Mouse (Mus musculus) myocyte (in vitro differentiated cells): ENCODE data around the gene Ndufaf4. TPM values are rescaled to one million over a fixed set of nuclear protein-coding genes. Genes with fewer than 3 reads are reported as not detected.

Experiments used
- H3K27me3 ChIP-seq: one replicate; pipeline ENCODE4 v1.6.1; 2011; ENCODE audit not compliant: control insufficient read depth, insufficient read depth, insufficient read length
- H3K36me3 ChIP-seq: one replicate; pipeline ENCODE4 v1.6.1; 2011; ENCODE audit not compliant: control insufficient read depth, insufficient read depth
- H3K4me2 ChIP-seq: one replicate; pipeline ENCODE4 v1.6.1; 2011; ENCODE audit warnings: low read depth, control low read depth
- H3K4me3 ChIP-seq: one replicate; pipeline ENCODE4 v1.5.1; 2011; ENCODE audit warnings: mild to moderate bottlenecking, control low read depth, moderate library complexity
- H3K79me2 ChIP-seq: one replicate; pipeline ENCODE4 v1.6.1; 2011; ENCODE audit not compliant: control insufficient read depth, insufficient read depth
- H3ac ChIP-seq: one replicate; pipeline ENCODE4 v1.6.1; 2011; ENCODE audit not compliant: control insufficient read depth, insufficient read length
- CEBPB ChIP-seq: IDR thresholded peaks from 2 replicates; pipeline ENCODE4 v1.6.1; 2011; ENCODE audit warnings: mild to moderate bottlenecking, moderate library complexity; ENCODE audit not compliant: poor library complexity, insufficient read depth, severe bottlenecking
- E2F4 ChIP-seq: IDR thresholded peaks from one replicate; pipeline ENCODE4 v1.6.1; 2011; ENCODE audit warnings: mild to moderate bottlenecking, control low read depth, moderate library complexity; ENCODE audit not compliant: insufficient read depth
- MAX ChIP-seq: IDR thresholded peaks from one replicate; pipeline ENCODE4 v1.6.1; 2011; ENCODE audit warnings: low read depth, mild to moderate bottlenecking, control low read depth
- MYOD1 ChIP-seq, 3 experiments: IDR thresholded peaks; one replicate each; pipeline ENCODE4 v1.6.1; 2011; ENCODE audit warnings: control low read depth in 2 of 3, low read depth in 2 of 3, mild to moderate bottlenecking in 2 of 3, moderate library complexity in 1 of 3; ENCODE audit not compliant: insufficient read length in 2 of 3, control insufficient read depth in 1 of 3
- MYOG ChIP-seq, 3 experiments: IDR thresholded peaks; one replicate each; pipeline ENCODE4 v1.6.1; 2011; ENCODE audit warnings: control low read depth in 2 of 3, low read depth in 2 of 3, mild to moderate bottlenecking in 2 of 3; ENCODE audit not compliant: insufficient read length in 2 of 3, control insufficient read depth in 1 of 3, insufficient read depth in 1 of 3
- POLR2A ChIP-seq: IDR thresholded peaks from one replicate; pipeline ENCODE4 v1.6.1; 2011; ENCODE audit warnings: low read depth, mild to moderate bottlenecking, control low read depth, moderate library complexity; ENCODE audit not compliant: insufficient read length
- POLR2AphosphoS2 ChIP-seq: IDR thresholded peaks from one replicate; pipeline ENCODE4 v1.6.1; 2011; ENCODE audit warnings: low read depth, control low read depth; ENCODE audit not compliant: insufficient read length
- REST ChIP-seq: IDR thresholded peaks from one replicate; pipeline ENCODE4 v1.6.1; 2011; ENCODE audit warnings: mild to moderate bottlenecking, control low read depth, moderate library complexity; ENCODE audit not compliant: insufficient read depth, insufficient read length
- SRF ChIP-seq: IDR thresholded peaks from one replicate; pipeline ENCODE4 v1.6.1; 2011; ENCODE audit warnings: low read depth; ENCODE audit not compliant: control insufficient read depth, insufficient read length
- TCF12 ChIP-seq: IDR thresholded peaks from one replicate; pipeline ENCODE4 v1.6.1; 2011; ENCODE audit warnings: mild to moderate bottlenecking, control low read depth; ENCODE audit not compliant: poor library complexity, insufficient read depth, severe bottlenecking
- TCF3 ChIP-seq: IDR thresholded peaks from one replicate; pipeline ENCODE4 v1.6.1; 2011; ENCODE audit warnings: low read depth, control low read depth; ENCODE audit not compliant: insufficient read length
- USF1 ChIP-seq: IDR thresholded peaks from one replicate; pipeline ENCODE4 v1.6.1; 2011; ENCODE audit warnings: low read depth, mild to moderate bottlenecking, control low read depth, moderate library complexity
- polyA plus RNA-seq: library from polyadenylated mRNA; unstranded; fragments of >200 nt; fragmentation: generic; extraction: Trizol; gene quantifications from one replicate; pipeline ENCODE4 v1.2.1, GENCODE M21; 2012; ENCODE audit warnings: missing spikeins

Ndufaf4 gene
- polyA plus RNA-seq, 1 experiment: 13.1 TPM

GRCm38 (mm10) chr4:24894625-24895024, 3.3 kb upstream of the Ndufaf4 start:
- Histone ChIP-seq H3K4me2 (no peak overlapping the region), H3K36me3 (no peaks in the 10 kb centered on the region), H3K79me2 (peaks cover 14% of the 10 kb centered on the region), H3ac (no peak overlapping the region), H3K27me3 (no peaks in the 10 kb centered on the region), H3K4me3 (no peak overlapping the region)
- TF ChIP-seq MAX: no peak
- TF ChIP-seq POLR2A: no peak
- no peak for TF ChIP-seq POLR2AphosphoS2
- no peak for TF ChIP-seq TCF12
- TF ChIP-seq USF1: no peak
- no peak for TF ChIP-seq REST

GRCm38 (mm10) chr4:24896829-24897228, 1.1 kb upstream of the Ndufaf4 start:
- TF ChIP-seq REST (no peak), MYOG (IDR thresholded peaks at IDR 0.05; ENCODE audit: control insufficient read depth in 1 of 3, insufficient read depth in 1 of 3, insufficient read length in 2 of 3, low read depth in 2 of 3) (no peak), SRF (no peak), TCF3 (no peak), USF1 (no peak), TCF12 (no peak), MAX (no peak), CEBPB (no peak), POLR2AphosphoS2 (no peak), POLR2A (no peak)
- Histone ChIP-seq H3K79me2 (peaks cover 18% of the 10 kb centered on the region), H3K4me2 (peak overlapping the region; percentile 97), H3K4me3 (peak overlapping the region; percentile 82), H3ac (no peak overlapping the region), H3K36me3 (peaks cover 11% of the 10 kb centered on the region), H3K27me3 (no peaks in the 10 kb centered on the region)

GRCm38 (mm10) chr4:24897351-24897750, 532 bp upstream of the Ndufaf4 start:
- peaks cover 16% of the 10 kb centered on the region for H3K36me3 ChIP-seq
- no peaks in the 10 kb centered on the region for H3K27me3 ChIP-seq
- TF ChIP-seq E2F4: no peak
- no peak for TF ChIP-seq REST
- no peak for TF ChIP-seq POLR2A
- TF ChIP-seq TCF3: no peak
- TF ChIP-seq CEBPB: no peak
- TF ChIP-seq MYOG (IDR thresholded peaks at IDR 0.05; ENCODE audit: control insufficient read depth in 1 of 3, insufficient read depth in 1 of 3, insufficient read length in 2 of 3, low read depth in 2 of 3): no peak
- no peak for TF ChIP-seq USF1
- TF ChIP-seq POLR2AphosphoS2: no peak
- no peak for TF ChIP-seq TCF12
- H3K79me2 ChIP-seq: peaks cover 18% of the 10 kb centered on the region
- peak overlapping the region; percentile 82 for H3K4me3 ChIP-seq
- no peak overlapping the region for H3ac ChIP-seq
- peak overlapping the region; percentile 97 for H3K4me2 ChIP-seq

DNA sequence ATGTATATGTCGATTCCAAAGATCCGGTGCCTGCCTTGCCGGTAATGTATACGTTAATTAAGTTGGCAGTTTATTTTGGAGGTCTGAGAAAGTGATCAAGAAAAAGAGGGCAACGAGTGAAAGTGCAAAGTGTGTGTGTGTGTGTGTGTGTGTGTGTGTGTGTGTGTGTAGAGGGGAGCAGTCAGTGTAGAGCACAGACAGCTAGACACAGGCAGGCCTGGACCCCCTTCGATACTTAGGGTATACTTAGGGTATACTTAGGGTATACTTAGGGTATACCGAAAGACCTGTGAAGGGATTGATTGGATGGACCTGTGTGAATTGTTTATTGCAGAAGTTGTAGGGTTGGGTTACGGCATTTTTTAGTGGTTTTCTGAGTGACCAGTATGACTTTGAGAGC, 753 bp downstream of the Ndufaf4 start:
- peak overlapping the region; percentile 54 for H3ac ChIP-seq
- peak overlapping the region; percentile 82 for H3K4me3 ChIP-seq
- H3K36me3 ChIP-seq: peaks cover 24% of the 10 kb centered on the region

GRCm38 (mm10) chr4:24899146-24899545, 1.3 kb downstream of the Ndufaf4 start:
- H3K27me3 ChIP-seq: no peaks in the 10 kb centered on the region
- H3K4me2 ChIP-seq: peak overlapping the region; percentile 86
- H3K36me3 ChIP-seq: peaks cover 29% of the 10 kb centered on the region
- peak overlapping the region; percentile 54 for H3ac ChIP-seq
- TF ChIP-seq SRF (no peak), POLR2A (no peak), POLR2AphosphoS2 (no peak), MYOD1 (IDR thresholded peaks at IDR 0.05; ENCODE audit: control insufficient read depth in 1 of 3, insufficient read length in 2 of 3, low read depth in 2 of 3) (no peak), REST (no peak), E2F4 (no peak), CEBPB (no peak), MAX (no peak), TCF3 (no peak), MYOG (IDR thresholded peaks at IDR 0.05; ENCODE audit: control insufficient read depth in 1 of 3, insufficient read depth in 1 of 3, insufficient read length in 2 of 3, low read depth in 2 of 3) (no peak), USF1 (no peak), TCF12 (no peak)
- peak overlapping the region; percentile 82 for H3K4me3 ChIP-seq
- peaks cover 18% of the 10 kb centered on the region for H3K79me2 ChIP-seq

More for the DNA sequence above, 753 bp downstream of the Ndufaf4 start:
- Histone ChIP-seq H3K4me2 (peak overlapping the region; percentile 86), H3K27me3 (no peaks in the 10 kb centered on the region), H3K79me2 (peaks cover 18% of the 10 kb centered on the region)
- TF ChIP-seq E2F4: no peak
- no peak for TF ChIP-seq POLR2A
- no peak for TF ChIP-seq MAX
- no peak for TF ChIP-seq TCF3
- no peak for TF ChIP-seq TCF12
